Mouse (Mus musculus) C2C12 (cell line): ENCODE measurements around the gene Rptor.

Experiments
- CEBPB ChIP-seq: IDR thresholded peaks from one replicate; pipeline ENCODE4 v1.6.1; 2011; ENCODE audit warnings: low read depth, mild to moderate bottlenecking, control low read depth, moderate library complexity
- CTCF ChIP-seq: IDR thresholded peaks from one replicate; pipeline ENCODE4 v1.5.1; 2011; ENCODE audit not compliant: control insufficient read depth, insufficient read depth, insufficient read length
- MAX ChIP-seq: IDR thresholded peaks from one replicate; pipeline ENCODE4 v1.6.1; 2011; ENCODE audit warnings: mild to moderate bottlenecking, control low read depth
- MYOG ChIP-seq: IDR thresholded peaks from one replicate; pipeline ENCODE4 v1.6.1; 2011; ENCODE audit not compliant: control insufficient read depth, insufficient read length; ENCODE audit errors: extremely low read depth
- USF1 ChIP-seq: IDR thresholded peaks from one replicate; pipeline ENCODE4 v1.6.1; 2011; ENCODE audit warnings: low read depth, mild to moderate bottlenecking, control low read depth, moderate library complexity

DNA sequence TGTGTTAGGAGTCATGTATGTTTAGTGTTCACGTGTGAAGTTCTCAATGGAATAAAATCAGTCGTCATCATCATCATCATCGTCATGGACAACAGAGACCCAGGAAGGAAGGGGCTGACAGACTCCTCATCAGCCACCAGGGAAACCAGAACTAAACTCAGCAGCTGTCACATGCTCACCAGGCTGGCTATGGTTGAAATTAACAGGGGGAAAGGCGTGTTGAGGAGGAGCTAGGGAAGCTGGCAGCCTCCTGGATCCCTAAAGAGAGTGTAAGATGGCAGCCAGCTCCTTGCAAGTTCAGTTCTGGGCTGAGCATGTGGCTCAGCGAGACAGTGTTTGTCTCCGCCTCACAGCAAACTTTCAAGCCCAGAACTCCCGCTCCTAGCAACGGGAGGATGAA is 332.1 kb downstream of the Rptor start:
- TF ChIP-seq CTCF (no peak), MYOG (no peak), USF1 (peak; percentile 26), MAX (no peak), CEBPB (no peak)
